Mouse (Mus musculus) liver, embryonic 14.5 days (tissue): ENCODE results near the gene Phf3.

Experiments used
- CTCF ChIP-seq: IDR thresholded peaks from 2 replicates; pipeline ENCODE4 v1.5.1; 2016; ENCODE audit warnings: antibody characterized with exemption, low read depth, control low read depth
- EP300 ChIP-seq: IDR thresholded peaks from 2 replicates; pipeline ENCODE4 v1.6.1; 2016; ENCODE audit warnings: antibody characterized with exemption, low read depth

DNA sequence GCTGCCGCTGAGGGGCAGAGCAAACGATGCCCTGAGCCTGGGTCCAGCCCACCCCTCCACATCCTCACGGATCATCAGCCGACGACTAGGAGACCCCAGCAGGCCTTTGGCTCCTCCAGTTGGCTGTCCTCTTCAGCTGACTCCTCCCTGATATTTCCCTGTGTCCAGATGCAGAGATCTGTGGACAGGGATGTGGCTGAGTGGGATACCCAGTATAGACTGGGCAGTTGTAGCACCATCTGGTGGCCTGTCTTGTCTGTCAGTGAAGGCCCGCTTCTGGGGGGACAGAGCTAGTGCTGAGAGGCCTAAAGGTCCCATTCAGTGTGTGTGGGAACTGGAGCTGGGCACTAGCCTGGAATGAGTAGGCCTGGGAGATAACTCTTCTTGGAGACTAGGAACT, 101.9 kb downstream of the Phf3 start:
- no peak for TF ChIP-seq EP300
- no peak for TF ChIP-seq CTCF
